Mouse (Mus musculus): Measurements from ENCODE around the gene Tex52. TPM values are rescaled to one million over a fixed set of nuclear protein-coding genes. Genes with fewer than 3 reads are reported as not detected.
"Not testable (repeated sequence)": the region's sequence is repeated elsewhere in the genome, so short reads cannot be mapped to it uniquely, and the experiment has no call there.

Gene Tex52
- total RNA-seq, 2 experiments from 2014 or later, result not detected

DNA sequence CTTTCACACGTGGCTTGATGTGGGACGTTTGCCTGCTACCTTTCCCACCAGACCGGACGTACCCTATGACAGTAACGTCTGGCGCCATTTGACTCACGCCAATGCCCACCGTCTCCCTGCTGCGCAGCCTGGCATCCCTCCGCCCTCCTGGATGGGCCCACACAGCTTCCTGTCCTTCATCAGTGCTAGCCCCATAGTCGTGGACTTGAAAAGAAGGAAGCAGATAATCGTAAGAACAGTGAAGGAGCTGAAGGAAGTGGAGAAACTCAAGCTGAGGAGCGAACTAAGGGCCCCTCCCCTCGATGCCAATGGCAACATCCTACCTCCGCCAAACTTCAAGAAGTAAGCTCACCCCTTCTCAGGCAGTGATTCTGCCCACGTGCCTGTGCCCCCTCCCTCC is 4.4 kb downstream of the Tex52 start:
- no peak for DNase-seq
- intact Hi-C loops (cut with DNase I), result no loop called here

- DNase-seq; intact Hi-C loops (cut with DNase I): not testable (repeated sequence)
Measured at GRCm38 (mm10) chr6:128380594-128381167, 5.4 kb downstream of the Tex52 start.

DNA sequence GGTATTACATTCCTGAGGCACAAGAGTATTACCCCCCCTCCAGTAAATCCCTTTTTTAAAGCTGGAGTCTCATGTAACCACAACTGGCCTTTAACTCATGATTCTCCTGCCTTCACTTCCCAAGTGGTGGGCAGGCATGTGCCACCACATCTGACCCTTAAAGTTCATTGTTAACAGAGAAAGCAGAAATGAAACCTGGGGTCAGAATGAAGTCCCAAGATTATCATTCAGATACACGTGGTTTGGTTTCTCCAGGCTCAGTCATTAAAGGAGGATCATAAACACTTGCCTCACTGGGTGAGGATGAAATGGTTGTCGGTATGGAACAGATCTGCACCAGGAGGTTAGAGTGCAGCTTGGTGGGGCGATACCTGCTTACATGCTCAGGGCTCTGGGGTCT is 6.0 kb downstream of the Tex52 start:
- intact Hi-C loops (cut with DNase I), result no loop called here
- DNase-seq, result no peak

DNA sequence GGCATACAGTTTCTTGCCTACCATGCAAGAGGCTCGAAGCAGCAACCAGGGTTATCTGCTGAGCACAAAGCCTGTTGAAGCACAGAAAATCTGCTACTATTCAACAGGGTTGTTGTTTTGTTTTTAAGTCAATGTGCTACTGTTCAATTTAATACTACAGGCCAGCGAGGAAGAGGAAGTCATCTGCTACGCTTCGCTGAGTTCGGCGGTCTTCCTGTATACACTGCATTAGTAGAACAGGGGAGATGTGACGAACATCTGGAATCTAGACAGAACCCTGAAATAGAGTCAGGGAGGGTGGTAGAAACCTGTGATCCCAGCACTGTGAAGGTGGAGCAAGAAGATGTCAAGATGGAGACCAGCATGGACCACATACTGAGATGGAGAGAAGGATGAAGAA is 8.5 kb downstream of the Tex52 start:
- DNase-seq, result no peak
- intact Hi-C loops (cut with DNase I), result no loop called here

DNA sequence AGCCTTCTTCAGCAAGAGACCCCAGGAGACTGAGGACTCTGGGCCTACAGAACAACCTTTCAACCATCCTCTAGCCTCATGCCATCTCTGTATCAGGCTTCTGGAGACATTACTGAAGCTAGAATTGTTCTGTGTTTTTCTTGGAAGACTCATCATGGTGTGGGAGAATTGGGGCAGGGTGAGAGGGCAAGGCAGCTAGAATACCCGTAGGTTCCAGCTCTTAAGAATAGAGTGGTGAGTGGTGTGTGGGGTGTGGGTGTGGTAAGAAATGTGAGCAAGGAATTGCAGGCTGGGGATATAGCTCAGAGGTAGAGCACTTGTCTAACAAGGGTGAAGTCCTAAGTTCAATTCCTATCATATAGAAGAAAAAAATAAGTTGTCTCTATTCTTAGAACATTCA is 9.8 kb downstream of the Tex52 start:
- intact Hi-C loops (cut with DNase I), result no loop called here
- no peak for DNase-seq

DNA sequence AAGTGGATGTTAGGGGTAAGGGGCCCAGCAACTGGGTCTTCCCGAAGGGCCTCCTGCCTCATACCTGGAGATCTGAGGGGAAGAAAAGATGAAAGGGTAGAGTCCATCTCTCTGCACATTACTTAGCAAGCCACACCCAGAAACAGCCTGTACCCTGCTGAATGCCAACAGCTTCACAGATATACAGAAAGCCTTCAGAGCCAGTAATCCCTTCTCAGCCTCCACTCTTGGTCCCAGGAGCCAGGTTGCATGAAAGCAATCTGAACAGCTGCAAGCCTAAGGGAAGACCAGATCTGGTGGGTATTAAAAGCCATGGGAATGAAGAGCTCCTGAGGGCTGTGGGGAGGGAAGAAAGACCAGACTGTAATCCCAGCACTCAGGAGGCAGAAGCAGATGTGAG is 13.9 kb downstream of the Tex52 start:
- DNase-seq, result no peak
- intact Hi-C loops (cut with DNase I), result no loop called here

GRCm38 (mm10) chr6:128390683-128391082 is 15.4 kb downstream of the Tex52 start:
- intact Hi-C loops (cut with DNase I), result no loop called here
- DNase-seq, result no peak

- intact Hi-C loops (cut with DNase I), result no loop called here
Measured at GRCm38 (mm10) chr6:128397574-128398261, 22.5 kb downstream of the Tex52 start.

DNA sequence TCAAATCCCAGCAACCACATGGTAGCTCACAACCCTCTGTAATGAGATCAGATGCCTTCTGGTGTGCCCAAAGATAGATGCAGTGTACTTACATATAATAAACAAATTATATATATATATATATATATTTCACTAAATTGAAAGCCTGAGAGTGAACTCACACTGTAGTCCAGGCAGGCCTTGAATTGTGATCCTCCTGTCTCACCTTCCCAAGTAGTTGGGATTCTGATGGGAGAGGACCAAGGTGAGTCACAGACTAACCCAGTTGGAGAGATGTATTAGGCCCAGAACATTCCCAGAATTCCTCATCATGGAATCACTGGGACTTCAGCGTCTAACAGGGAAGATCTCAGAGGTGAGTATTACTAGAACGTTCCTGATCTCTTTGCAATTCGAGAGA is 23.7 kb downstream of the Tex52 start, which contains the start of gene Nrip2:
Gene Nrip2 (plus strand): TSS at position 301 of the 400 bp plus-strand sequence.
- intact Hi-C loops (cut with DNase I), result no loop called here
- DNase-seq, result no peak

More at GRCm38 (mm10) chr6:128397574-128398261, 22.5 kb downstream of the Tex52 start:
- DNase-seq, result no peak

DNA sequence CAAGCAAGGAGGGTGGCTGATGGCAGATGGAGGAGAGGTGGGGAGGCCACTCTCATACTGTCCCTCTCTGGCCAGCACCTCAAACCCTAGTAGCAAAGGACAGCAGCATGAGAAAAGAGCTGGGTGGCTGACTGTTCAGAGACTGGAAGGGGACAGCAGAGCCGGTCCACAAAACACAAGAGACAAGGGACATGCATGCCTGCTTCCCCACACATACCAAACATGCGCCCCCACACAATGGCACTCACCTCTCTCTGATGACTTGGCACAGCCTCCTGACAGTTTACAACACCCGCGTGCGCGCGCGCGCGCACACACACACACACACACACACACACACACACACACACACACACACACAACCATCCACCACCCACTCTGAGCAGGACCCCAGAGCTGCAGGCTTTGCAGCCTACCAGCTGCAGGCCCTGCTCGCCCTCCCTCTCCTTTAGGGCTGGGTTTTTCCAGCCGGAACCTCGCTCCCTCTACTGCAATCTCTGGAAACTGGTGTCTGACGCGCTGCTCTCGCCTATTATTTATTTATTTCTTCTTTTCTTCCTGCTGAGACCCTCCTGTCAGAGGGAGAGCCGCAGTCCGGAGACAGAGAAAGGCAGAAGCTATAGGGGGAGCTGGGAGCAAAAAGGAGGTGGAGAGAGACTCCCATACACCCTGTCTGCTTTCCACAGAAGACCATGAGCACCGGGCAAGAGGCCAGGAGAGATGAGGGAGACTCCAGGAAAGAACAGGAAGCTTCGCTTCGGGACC is 24.3 kb downstream of the Tex52 start:
- intact Hi-C loops (cut with DNase I), result no loop called here
- DNase-seq, result peak; percentile 37 to 49

- intact Hi-C loops (cut with DNase I), result no loop called here
Measured at GRCm38 (mm10) chr6:128404708-128405107, 29.5 kb downstream of the Tex52 start.

GRCm38 (mm10) chr6:128408544-128409125 is 33.4 kb downstream of the Tex52 start:
- intact Hi-C loops (cut with DNase I), result no loop called here
- no peak for DNase-seq

More at GRCm38 (mm10) chr6:128404708-128405107, 29.5 kb downstream of the Tex52 start:
- DNase-seq, result peak; percentile 15 to 26

DNA sequence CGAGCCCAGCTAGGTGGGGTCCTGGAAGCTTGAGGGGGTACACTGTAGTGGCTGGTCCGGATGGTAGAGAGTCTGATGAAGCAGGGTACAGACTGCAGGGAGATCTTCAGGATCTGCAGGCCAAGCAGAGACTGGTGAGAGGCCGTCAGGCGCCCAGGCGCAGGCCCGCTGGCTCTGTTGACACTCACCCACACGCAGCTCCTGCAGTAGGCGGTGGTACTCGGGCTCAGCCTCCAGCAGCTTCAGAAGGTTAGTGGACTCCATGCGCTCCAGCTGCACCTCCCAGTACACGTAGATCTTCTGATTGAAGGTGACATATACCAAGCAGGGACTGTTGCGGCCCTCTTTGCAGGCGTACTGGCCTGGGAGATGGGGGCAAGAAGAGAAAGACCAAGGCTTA is 35.0 kb downstream of the Tex52 start:
- intact Hi-C loops (cut with DNase I), result loop anchor here (2.0 kb wide), 1 partner anchor 176 kb away; no protein-coding TSS in a partner anchor

DNA sequence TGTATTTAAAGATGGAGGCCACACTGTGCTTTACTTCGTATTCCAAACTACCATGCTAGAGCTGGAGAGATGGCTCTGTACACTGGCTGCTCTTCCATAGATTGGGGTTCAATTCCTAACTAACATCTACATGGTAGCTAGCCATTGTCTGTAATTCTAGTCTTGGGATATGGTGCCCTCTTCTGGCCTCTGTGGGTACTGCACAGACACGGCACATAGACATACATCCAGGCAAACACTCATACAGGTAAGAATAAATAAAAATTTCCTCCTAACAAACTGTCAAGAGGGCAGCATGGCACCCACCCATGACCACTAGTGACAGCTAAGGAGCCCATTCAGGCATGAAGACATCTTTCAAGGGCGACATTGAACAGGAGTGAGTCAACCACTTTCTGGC is 35.9 kb downstream of the Tex52 start:
- DNase-seq, result peak; percentile 77 to 85
- intact Hi-C loops (cut with DNase I), result loop anchor here (1.0 to 2.0 kb wide), 2 partner anchors 93 to 176 kb away; no protein-coding TSS in a partner anchor

More for the DNA sequence above, 35.0 kb downstream of the Tex52 start:
- no peak for DNase-seq

DNA sequence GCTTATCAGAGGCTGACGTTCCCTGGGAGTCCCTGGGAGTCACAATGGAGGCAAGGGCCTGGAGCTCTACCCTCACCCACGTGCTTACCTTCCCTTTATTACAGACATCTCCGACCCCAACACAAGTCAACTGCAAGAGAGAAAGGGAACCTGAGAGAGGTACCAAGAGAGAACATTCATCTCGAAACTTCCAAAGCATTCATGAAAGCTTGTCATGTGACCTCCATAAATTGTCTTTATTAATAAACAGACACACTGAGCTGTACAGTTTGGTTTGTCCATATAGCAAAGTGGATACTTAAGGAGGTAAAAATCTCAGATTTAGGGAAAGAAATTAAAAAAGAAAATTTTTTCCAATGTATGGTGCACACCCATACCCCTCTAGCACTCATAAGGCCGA is 40.9 kb downstream of the Tex52 start:
- intact Hi-C loops (cut with DNase I), result no loop called here
- DNase-seq, result no peak

DNA sequence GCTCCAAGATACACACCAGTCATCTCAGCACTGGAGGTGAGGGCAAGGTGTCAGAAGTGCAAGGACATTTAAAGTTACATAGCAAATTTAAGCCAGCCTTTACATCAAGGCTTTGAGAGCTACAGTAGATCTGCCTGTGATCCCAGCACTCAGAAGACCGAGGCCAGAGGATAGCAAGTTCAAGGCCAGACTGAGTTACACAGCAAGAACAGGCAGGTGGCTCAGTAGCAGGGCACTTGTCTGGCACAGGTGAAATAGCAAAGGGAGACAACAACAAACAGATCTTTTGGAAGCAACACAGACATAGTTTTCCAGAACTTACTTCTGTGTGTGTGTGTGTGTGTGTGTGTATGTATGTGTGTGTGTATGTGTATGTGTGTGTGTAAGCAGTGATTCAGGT is 42.8 kb downstream of the Tex52 start:
- no peak for DNase-seq
- intact Hi-C loops (cut with DNase I), result no loop called here

DNA sequence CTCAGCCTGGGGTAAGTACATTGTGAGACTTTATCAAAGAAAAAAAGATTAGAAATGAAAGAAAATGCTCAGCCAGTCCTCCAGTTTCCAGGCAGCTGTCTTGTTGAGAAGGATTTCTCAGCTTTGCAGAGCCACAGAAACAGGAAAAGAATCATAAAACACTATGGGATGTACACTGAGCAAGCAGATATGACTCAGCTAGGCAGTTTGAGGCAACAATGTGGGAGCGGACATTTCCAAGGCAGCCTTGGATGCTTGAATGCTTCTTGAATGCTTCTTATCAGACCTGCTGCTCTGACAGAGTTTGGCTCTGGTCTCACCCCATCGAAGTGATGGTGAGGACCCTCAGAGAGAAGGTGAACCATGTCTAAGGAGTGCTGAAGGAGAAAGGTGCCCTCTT is 45.8 kb downstream of the Tex52 start:
- intact Hi-C loops (cut with DNase I), result no loop called here
- DNase-seq, result no peak

GRCm38 (mm10) chr6:128421480-128421879 is 46.2 kb downstream of the Tex52 start:
- intact Hi-C loops (cut with DNase I), result no loop called here
- no peak for DNase-seq

- intact Hi-C loops (cut with DNase I), result no loop called here
- DNase-seq, result no peak
Measured at GRCm38 (mm10) chr6:128423496-128424268, 48.4 kb downstream of the Tex52 start.

DNA sequence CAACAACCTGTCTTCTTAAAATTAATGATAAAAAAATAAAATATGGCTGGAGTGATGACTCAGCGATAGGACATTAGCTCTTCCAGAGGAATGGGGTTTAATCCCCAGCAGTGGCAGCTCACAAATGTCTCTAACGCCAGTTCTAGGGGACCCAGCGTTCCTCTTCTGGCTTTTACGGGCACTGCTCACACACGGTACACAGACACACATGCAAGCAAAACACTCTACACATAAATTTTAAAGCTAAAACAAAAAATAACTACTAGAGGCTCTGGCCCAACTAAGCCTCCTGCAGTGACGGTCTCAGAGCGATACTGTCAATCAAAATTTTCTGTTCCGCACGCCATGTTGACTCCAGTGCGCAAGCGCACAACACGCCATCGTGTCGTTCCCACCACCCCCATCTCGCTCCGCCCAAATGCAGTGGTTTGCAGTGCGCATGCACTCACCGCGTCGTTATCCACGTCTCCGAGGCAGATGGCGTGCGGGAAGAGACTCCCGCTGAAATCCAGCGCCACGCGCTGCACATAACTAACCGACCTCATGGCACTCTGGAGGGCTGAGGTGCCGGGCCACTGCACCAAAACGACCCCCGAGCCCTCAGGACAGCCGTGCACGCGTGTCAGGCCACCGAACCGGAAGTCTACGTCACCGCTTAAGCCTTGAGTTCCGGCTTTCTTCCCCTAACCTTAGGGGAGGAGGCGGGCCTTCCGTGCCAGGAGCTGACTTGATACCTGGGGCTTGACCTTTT is 49.2 kb downstream of the Tex52 start, which contains the start of gene Itfg2:
Gene Itfg2 (minus strand): TSS at position 663 of the 751 bp plus-strand sequence.
- intact Hi-C loops (cut with DNase I), result no loop called here
- DNase-seq, result peak; percentile 98
